Mouse (Mus musculus): ENCODE results near the gene Tbc1d1. TPM values are rescaled to one million over a fixed set of nuclear protein-coding genes. Genes with fewer than 3 reads are reported as not detected.

Tbc1d1 gene
- total RNA-seq, 1 experiment, result 31.1 TPM

- H3K36me3 ChIP-seq (ENCODE audit: control insufficient read depth, insufficient read depth, low read length, poor library complexity, severe bottlenecking), result peaks cover 33% of the 10 kb centered on the region
Measured at GRCm38 (mm10) chr5:64281674-64282073, 125.6 kb downstream of the Tbc1d1 start.

GRCm38 (mm10) chr5:64282594-64282993 is 126.5 kb downstream of the Tbc1d1 start:
- no peaks in the 10 kb centered on the region for H3K4me1 ChIP-seq (ENCODE audit: control insufficient read depth in 2 of 2, insufficient read depth in 2 of 2, low read length in 2 of 2, poor library complexity in 1 of 2)
- no peaks in the 10 kb centered on the region for H3K9me3 ChIP-seq (ENCODE audit: control insufficient read depth, insufficient read depth, low read depth, low read length)
- in situ Hi-C loops (cut with MboI; ENCODE audit: low sequenced_read_pairs in 2 of 2, unreplicated experiment in 2 of 2), result no loop called here
- H3K27ac ChIP-seq (ENCODE audit: insufficient read depth, low read depth, low read length, poor library complexity, severe bottlenecking), result no peak overlapping the region
- TF ChIP-seq MAFK (IDR thresholded peaks at IDR 0.05; ENCODE audit: insufficient read depth, low read depth, low read length) (no peak), CHD2 (IDR thresholded peaks at IDR 0.05; ENCODE audit: low read depth, low read length) (no peak), HCFC1 (IDR thresholded peaks at IDR 0.05; ENCODE audit: borderline replicate concordance, insufficient read depth, low read length) (no peak), ZNF384 (IDR thresholded peaks at IDR 0.05; ENCODE audit: low read depth, low read length) (no peak), ZC3H11A (IDR thresholded peaks at IDR 0.05; ENCODE audit: borderline replicate concordance, low read depth, low read length) (no peak)
- H3K4me3 ChIP-seq (ENCODE audit: insufficient read depth in 1 of 2, low read depth in 1 of 2, low read length in 2 of 2, poor library complexity in 1 of 2, severe bottlenecking in 1 of 2), result no peak overlapping the region
- peaks cover 34% of the 10 kb centered on the region for H3K36me3 ChIP-seq (ENCODE audit: control insufficient read depth, insufficient read depth, low read length, poor library complexity, severe bottlenecking)
- no peak for DNase-seq (ENCODE audit: low read depth, low spot score)
- no peak overlapping the region for H3K9ac ChIP-seq (ENCODE audit: insufficient read depth, low read depth, low read length, poor library complexity, severe bottlenecking)

More at GRCm38 (mm10) chr5:64281674-64282073, 125.6 kb downstream of the Tbc1d1 start:
- in situ Hi-C loops (cut with MboI; ENCODE audit: low sequenced_read_pairs in 2 of 2, unreplicated experiment in 2 of 2), result no loop called here
- Histone ChIP-seq H3K9ac (ENCODE audit: insufficient read depth, low read depth, low read length, poor library complexity, severe bottlenecking) (no peak overlapping the region), H3K27ac (ENCODE audit: insufficient read depth, low read depth, low read length, poor library complexity, severe bottlenecking) (no peak overlapping the region), H3K4me3 (ENCODE audit: insufficient read depth in 1 of 2, low read depth in 1 of 2, low read length in 2 of 2, poor library complexity in 1 of 2, severe bottlenecking in 1 of 2) (no peak overlapping the region), H3K9me3 (ENCODE audit: control insufficient read depth, insufficient read depth, low read depth, low read length) (no peaks in the 10 kb centered on the region), H3K4me1 (ENCODE audit: control insufficient read depth in 2 of 2, insufficient read depth in 2 of 2, low read length in 2 of 2, poor library complexity in 1 of 2) (no peaks in the 10 kb centered on the region)
- DNase-seq (ENCODE audit: low read depth, low spot score), result no peak
- TF ChIP-seq MAFK (IDR thresholded peaks at IDR 0.05; ENCODE audit: insufficient read depth, low read depth, low read length), result no peak
- no peak for TF ChIP-seq CHD2 (IDR thresholded peaks at IDR 0.05; ENCODE audit: low read depth, low read length)
- TF ChIP-seq ZNF384 (IDR thresholded peaks at IDR 0.05; ENCODE audit: low read depth, low read length), result no peak
- TF ChIP-seq HCFC1 (IDR thresholded peaks at IDR 0.05; ENCODE audit: borderline replicate concordance, insufficient read depth, low read length), result no peak
- no peak for TF ChIP-seq ZC3H11A (IDR thresholded peaks at IDR 0.05; ENCODE audit: borderline replicate concordance, low read depth, low read length)

- no peak overlapping the region for H3K27ac ChIP-seq (ENCODE audit: insufficient read depth, low read depth, low read length, poor library complexity, severe bottlenecking)
- no peak for TF ChIP-seq CHD2 (IDR thresholded peaks at IDR 0.05; ENCODE audit: low read depth, low read length)
- no peak for TF ChIP-seq ZNF384 (IDR thresholded peaks at IDR 0.05; ENCODE audit: low read depth, low read length)
- TF ChIP-seq MAFK (IDR thresholded peaks at IDR 0.05; ENCODE audit: insufficient read depth, low read depth, low read length), result no peak
- no peak for TF ChIP-seq ZC3H11A (IDR thresholded peaks at IDR 0.05; ENCODE audit: borderline replicate concordance, low read depth, low read length)
- no peak for TF ChIP-seq HCFC1 (IDR thresholded peaks at IDR 0.05; ENCODE audit: borderline replicate concordance, insufficient read depth, low read length)
- peaks cover 26% of the 10 kb centered on the region for H3K36me3 ChIP-seq (ENCODE audit: control insufficient read depth, insufficient read depth, low read length, poor library complexity, severe bottlenecking)
- H3K4me3 ChIP-seq (ENCODE audit: insufficient read depth in 1 of 2, low read depth in 1 of 2, low read length in 2 of 2, poor library complexity in 1 of 2, severe bottlenecking in 1 of 2), result no peak overlapping the region
- H3K9ac ChIP-seq (ENCODE audit: insufficient read depth, low read depth, low read length, poor library complexity, severe bottlenecking), result no peak overlapping the region
- no peaks in the 10 kb centered on the region for H3K4me1 ChIP-seq (ENCODE audit: control insufficient read depth in 2 of 2, insufficient read depth in 2 of 2, low read length in 2 of 2, poor library complexity in 1 of 2)
- H3K9me3 ChIP-seq (ENCODE audit: control insufficient read depth, insufficient read depth, low read depth, low read length), result no peaks in the 10 kb centered on the region
- in situ Hi-C loops (cut with MboI; ENCODE audit: low sequenced_read_pairs in 2 of 2, unreplicated experiment in 2 of 2), result no loop called here
- DNase-seq (ENCODE audit: low read depth, low spot score), result no peak
Measured at GRCm38 (mm10) chr5:64285289-64285688, 129.2 kb downstream of the Tbc1d1 start.

- DNase-seq (ENCODE audit: low read depth, low spot score), result no peak
- no peaks in the 10 kb centered on the region for H3K4me1 ChIP-seq (ENCODE audit: control insufficient read depth in 2 of 2, insufficient read depth in 2 of 2, low read length in 2 of 2, poor library complexity in 1 of 2)
- no peak for TF ChIP-seq ZNF384 (IDR thresholded peaks at IDR 0.05; ENCODE audit: low read depth, low read length)
- TF ChIP-seq MAFK (IDR thresholded peaks at IDR 0.05; ENCODE audit: insufficient read depth, low read depth, low read length), result no peak
- no peak for TF ChIP-seq HCFC1 (IDR thresholded peaks at IDR 0.05; ENCODE audit: borderline replicate concordance, insufficient read depth, low read length)
- no peak for TF ChIP-seq CHD2 (IDR thresholded peaks at IDR 0.05; ENCODE audit: low read depth, low read length)
- TF ChIP-seq ZC3H11A (IDR thresholded peaks at IDR 0.05; ENCODE audit: borderline replicate concordance, low read depth, low read length), result no peak
- no peak overlapping the region for H3K9ac ChIP-seq (ENCODE audit: insufficient read depth, low read depth, low read length, poor library complexity, severe bottlenecking)
- H3K4me3 ChIP-seq (ENCODE audit: insufficient read depth in 1 of 2, low read depth in 1 of 2, low read length in 2 of 2, poor library complexity in 1 of 2, severe bottlenecking in 1 of 2), result no peak overlapping the region
- H3K9me3 ChIP-seq (ENCODE audit: control insufficient read depth, insufficient read depth, low read depth, low read length), result no peaks in the 10 kb centered on the region
- in situ Hi-C loops (cut with MboI; ENCODE audit: low sequenced_read_pairs in 2 of 2, unreplicated experiment in 2 of 2), result no loop called here
- H3K36me3 ChIP-seq (ENCODE audit: control insufficient read depth, insufficient read depth, low read length, poor library complexity, severe bottlenecking), result peaks cover 23% of the 10 kb centered on the region
- H3K27ac ChIP-seq (ENCODE audit: insufficient read depth, low read depth, low read length, poor library complexity, severe bottlenecking), result no peak overlapping the region
Measured at GRCm38 (mm10) chr5:64285851-64286250, 129.7 kb downstream of the Tbc1d1 start.

GRCm38 (mm10) chr5:64287287-64287686 is 131.2 kb downstream of the Tbc1d1 start:
- Histone ChIP-seq H3K36me3 (ENCODE audit: control insufficient read depth, insufficient read depth, low read length, poor library complexity, severe bottlenecking) (peaks cover 16% of the 10 kb centered on the region), H3K4me3 (ENCODE audit: insufficient read depth in 1 of 2, low read depth in 1 of 2, low read length in 2 of 2, poor library complexity in 1 of 2, severe bottlenecking in 1 of 2) (no peak overlapping the region), H3K4me1 (ENCODE audit: control insufficient read depth in 2 of 2, insufficient read depth in 2 of 2, low read length in 2 of 2, poor library complexity in 1 of 2) (no peaks in the 10 kb centered on the region), H3K9me3 (ENCODE audit: control insufficient read depth, insufficient read depth, low read depth, low read length) (no peaks in the 10 kb centered on the region), H3K9ac (ENCODE audit: insufficient read depth, low read depth, low read length, poor library complexity, severe bottlenecking) (no peak overlapping the region), H3K27ac (ENCODE audit: insufficient read depth, low read depth, low read length, poor library complexity, severe bottlenecking) (no peak overlapping the region)
- TF ChIP-seq ZC3H11A (IDR thresholded peaks at IDR 0.05; ENCODE audit: borderline replicate concordance, low read depth, low read length) (no peak), MAFK (IDR thresholded peaks at IDR 0.05; ENCODE audit: insufficient read depth, low read depth, low read length) (no peak), HCFC1 (IDR thresholded peaks at IDR 0.05; ENCODE audit: borderline replicate concordance, insufficient read depth, low read length) (no peak), CHD2 (IDR thresholded peaks at IDR 0.05; ENCODE audit: low read depth, low read length) (no peak), ZNF384 (IDR thresholded peaks at IDR 0.05; ENCODE audit: low read depth, low read length) (no peak)
- DNase-seq (ENCODE audit: low read depth, low spot score), result no peak
- in situ Hi-C loops (cut with MboI; ENCODE audit: low sequenced_read_pairs in 2 of 2, unreplicated experiment in 2 of 2), result no loop called here

Measured in ES-E14 (cell line).